Mouse (Mus musculus) forebrain, embryonic 13.5 days (tissue): ENCODE results near the gene Cluh. TPM values are rescaled to one million over a fixed set of nuclear protein-coding genes. Genes with fewer than 3 reads are reported as not detected.

ENCODE experiments used
- ATAC-seq: fragments of 200-750 bp; cut with Nextera tagmentation; 2 replicates; pipeline ENCODE4 v1.8.0; 2017
- H3K27ac ChIP-seq: fragments of 300-500 bp; sonication (generic); 2 replicates; pipeline ENCODE4 v1.5.1; 2015; ENCODE audit warnings: inconsistent platforms, mild to moderate bottlenecking, moderate library complexity
- H3K27me3 ChIP-seq: fragments of 300-500 bp; sonication (generic); 2 replicates; pipeline ENCODE4 v1.6.1; 2015; ENCODE audit warnings: mild to moderate bottlenecking, inconsistent platforms
- H3K36me3 ChIP-seq: fragments of 300-500 bp; sonication (generic); 2 replicates; pipeline ENCODE4 v1.6.1; 2015; ENCODE audit warnings: mild to moderate bottlenecking, inconsistent platforms; ENCODE audit not compliant: poor library complexity, severe bottlenecking
- H3K4me1 ChIP-seq: fragments of 300-500 bp; sonication (generic); 2 replicates; pipeline ENCODE4 v1.6.1; 2015; ENCODE audit warnings: inconsistent platforms
- H3K4me2 ChIP-seq: fragments of 300-500 bp; sonication (generic); 2 replicates; pipeline ENCODE4 v1.6.1; 2015; ENCODE audit warnings: inconsistent platforms, mild to moderate bottlenecking, moderate library complexity
- H3K4me3 ChIP-seq: fragments of 300-500 bp; sonication (generic); 2 replicates; pipeline ENCODE4 v1.5.1; 2015; ENCODE audit warnings: mild to moderate bottlenecking, inconsistent platforms
- H3K9ac ChIP-seq: fragments of 300-500 bp; sonication (generic); 2 replicates; pipeline ENCODE4 v1.6.1; 2015; ENCODE audit warnings: mild to moderate bottlenecking, inconsistent platforms
- H3K9me3 ChIP-seq: fragments of 300-500 bp; sonication (generic); replicated peaks from 2 replicates; pipeline ENCODE4 v1.6.1; 2016; ENCODE audit warnings: inconsistent platforms
- WGBS: fragments of 180-500 bp; shearing (Covaris S2); methylation state at CpG from one replicate; pipeline ENCODE4 v1.1.7; 2015; 5-methylcytosine and 5-hydroxymethylcytosine counted together
- polyA plus RNA-seq: library from polyadenylated mRNA; unstranded; fragments of >200 nt; fragmentation: Nextera tagmentation; extraction: Ambion mirVana; gene quantifications from 2 replicates; pipeline ENCODE4 v1.2.1, GENCODE M21; 2015

Gene Cluh
- polyA plus RNA-seq, 1 experiment from 2014 or later, result 9.3 TPM

- H3K4me3 ChIP-seq, result no peak overlapping the region
- no peak for ATAC-seq
- peaks cover 4% of the 10 kb centered on the region; the same call in 1 of the 2 replicates for H3K4me1 ChIP-seq
- no peaks in the 10 kb centered on the region for H3K36me3 ChIP-seq
- H3K9ac ChIP-seq, result no peak overlapping the region
- no peak overlapping the region for H3K4me2 ChIP-seq
- peaks cover 16% of the 10 kb centered on the region for H3K27me3 ChIP-seq
- no peak overlapping the region for H3K27ac ChIP-seq
- H3K9me3 ChIP-seq, result no peaks in the 10 kb centered on the region
Measured at GRCm38 (mm10) chr11:74625333-74625732, 24.0 kb upstream of the Cluh start.

GRCm38 (mm10) chr11:74627481-74627880, 21.8 kb upstream of the Cluh start:
- H3K36me3 ChIP-seq, result no peaks in the 10 kb centered on the region
- ATAC-seq, result no peak
- no peak overlapping the region for H3K27ac ChIP-seq
- H3K9ac ChIP-seq, result no peak overlapping the region
- H3K4me3 ChIP-seq, result no peak overlapping the region
- peaks cover 4% of the 10 kb centered on the region; the same call in 1 of the 2 replicates for H3K4me1 ChIP-seq
- H3K9me3 ChIP-seq, result no peaks in the 10 kb centered on the region
- 82% methylated on average over 3 of the region's 3 CpGs for WGBS
- no peak overlapping the region for H3K4me2 ChIP-seq
- H3K27me3 ChIP-seq, result no peaks in the 10 kb centered on the region

GRCm38 (mm10) chr11:74631880-74632789, 17.2 kb upstream of the Cluh start:
- H3K4me1 ChIP-seq, result peaks cover under 1% of the 10 kb centered on the region
- no peak overlapping the region for H3K9ac ChIP-seq
- H3K27ac ChIP-seq, result no peak overlapping the region
- no peaks in the 10 kb centered on the region for H3K9me3 ChIP-seq
- WGBS, result 72% methylated on average over 7 of the region's 7 CpGs
- no peaks in the 10 kb centered on the region for H3K36me3 ChIP-seq
- no peak overlapping the region for H3K4me2 ChIP-seq
- no peak overlapping the region for H3K4me3 ChIP-seq
- no peak for ATAC-seq
- H3K27me3 ChIP-seq, result peaks cover 2% of the 10 kb centered on the region; the same call in 1 of the 2 replicates

GRCm38 (mm10) chr11:74634490-74635275, 14.6 kb upstream of the Cluh start:
- Histone ChIP-seq H3K4me3 (no peak overlapping the region), H3K4me1 (peaks cover 16% of the 10 kb centered on the region), H3K27ac (no peak overlapping the region), H3K9me3 (no peaks in the 10 kb centered on the region), H3K9ac (no peak overlapping the region), H3K27me3 (peaks cover 8% of the 10 kb centered on the region; the same call in 1 of the 2 replicates), H3K4me2 (no peak overlapping the region), H3K36me3 (no peaks in the 10 kb centered on the region)
- 64% methylated on average over 5 of the region's 5 CpGs for WGBS
- no peak for ATAC-seq

- no peak for ATAC-seq
- Histone ChIP-seq H3K9me3 (no peaks in the 10 kb centered on the region), H3K4me2 (peak overlapping the region; percentile 92), H3K27me3 (peaks cover 21% of the 10 kb centered on the region), H3K27ac (peak overlapping the region; percentile 92; the same call in 1 of the 2 replicates), H3K36me3 (no peaks in the 10 kb centered on the region), H3K4me3 (peak overlapping the region; percentile 69), H3K4me1 (peaks cover 16% of the 10 kb centered on the region), H3K9ac (peak overlapping the region; percentile 87)
- 23% methylated on average over 8 of the region's 8 CpGs for WGBS
Measured at GRCm38 (mm10) chr11:74637486-74637885, 11.8 kb upstream of the Cluh start.

- Histone ChIP-seq H3K4me2 (peak overlapping the region; percentile 92), H3K4me3 (peak overlapping the region; percentile 69), H3K27me3 (peaks cover 21% of the 10 kb centered on the region), H3K9me3 (no peaks in the 10 kb centered on the region), H3K36me3 (no peaks in the 10 kb centered on the region), H3K9ac (peak overlapping the region; percentile 87), H3K27ac (peak overlapping the region; percentile 92), H3K4me1 (peaks cover 16% of the 10 kb centered on the region)
- under 1% methylated on average over 81 of the region's 86 CpGs for WGBS
- peak; percentile 88 for ATAC-seq
Measured at GRCm38 (mm10) chr11:74637971-74638790, 11.1 kb upstream of the Cluh start.

- Histone ChIP-seq H3K9me3 (no peaks in the 10 kb centered on the region), H3K9ac (peak overlapping the region; percentile 87), H3K4me3 (peak overlapping the region; percentile 69), H3K4me1 (peaks cover 16% of the 10 kb centered on the region), H3K36me3 (no peaks in the 10 kb centered on the region), H3K4me2 (peak overlapping the region; percentile 92), H3K27ac (peak overlapping the region; percentile 92), H3K27me3 (peaks cover 21% of the 10 kb centered on the region)
- 8% methylated on average over 9 of the region's 9 CpGs for WGBS
- ATAC-seq, result peak; percentile 33; the same call in 1 of the 2 replicates
Measured at GRCm38 (mm10) chr11:74638791-74639411, 10.4 kb upstream of the Cluh start.

GRCm38 (mm10) chr11:74639628-74640027, 9.7 kb upstream of the Cluh start:
- Histone ChIP-seq H3K36me3 (no peaks in the 10 kb centered on the region), H3K9ac (no peak overlapping the region), H3K27me3 (peaks cover 21% of the 10 kb centered on the region), H3K4me3 (no peak overlapping the region), H3K9me3 (no peaks in the 10 kb centered on the region), H3K27ac (no peak overlapping the region), H3K4me1 (peaks cover 16% of the 10 kb centered on the region), H3K4me2 (0 out of 2 replicates have a peak overlapping the region, but pooled peaks have one; percentile 92)
- 91% methylated on average over 1 of the region's 1 CpGs for WGBS
- no peak for ATAC-seq

- no peak for ATAC-seq
- peaks cover 31% of the 10 kb centered on the region for H3K4me1 ChIP-seq
- no peaks in the 10 kb centered on the region for H3K9me3 ChIP-seq
- no peak overlapping the region for H3K4me2 ChIP-seq
- H3K9ac ChIP-seq, result no peak overlapping the region
- no peak overlapping the region for H3K4me3 ChIP-seq
- H3K27ac ChIP-seq, result no peak overlapping the region
- H3K27me3 ChIP-seq, result no peaks in the 10 kb centered on the region
- H3K36me3 ChIP-seq, result no peaks in the 10 kb centered on the region
- 95% methylated on average over 1 of the region's 1 CpGs for WGBS
Measured at GRCm38 (mm10) chr11:74647966-74648365, 1.3 kb upstream of the Cluh start.

- Histone ChIP-seq H3K27ac (peak overlapping the region; percentile 25), H3K4me1 (peaks cover 34% of the 10 kb centered on the region), H3K9me3 (no peaks in the 10 kb centered on the region), H3K4me3 (peak overlapping the region; percentile 76), H3K27me3 (no peaks in the 10 kb centered on the region), H3K4me2 (peak overlapping the region; percentile 97), H3K9ac (peak overlapping the region; percentile 87), H3K36me3 (no peaks in the 10 kb centered on the region)
- peak; percentile 54 for ATAC-seq
- WGBS, result 14% methylated on average over 1 of the region's 1 CpGs
Measured at GRCm38 (mm10) chr11:74648676-74649075, 619 bp upstream of the Cluh start.
